Mouse (Mus musculus) heart, embryonic 13.5 days (tissue): ENCODE results near the gene Myo1d. TPM values are rescaled to one million over a fixed set of nuclear protein-coding genes. Genes with fewer than 3 reads are reported as not detected.
A peak's percentile ranks its signal among the peaks of the same experiment; 100 is the strongest.

Source experiments
- ATAC-seq: fragments of 200-750 bp; cut with Nextera tagmentation; 2 replicates; pipeline ENCODE4 v1.8.0; 2017; ENCODE audit warnings: moderate TSS enrichment; ENCODE audit not compliant: insufficient number of reproducible peaks, low FRiP score, low TSS enrichment; ENCODE audit errors: extremely low read depth
- H3K27ac ChIP-seq: fragments of 300-500 bp; sonication (generic); replicated peaks from 2 replicates; pipeline ENCODE4 v1.5.1; 2015; ENCODE audit warnings: moderate library complexity, mild to moderate bottlenecking, inconsistent platforms
- H3K27me3 ChIP-seq: fragments of 300-500 bp; sonication (generic); replicated peaks from 2 replicates; pipeline ENCODE4 v1.6.1; 2015; ENCODE audit warnings: mild to moderate bottlenecking, inconsistent platforms
- H3K36me3 ChIP-seq: fragments of 300-500 bp; sonication (generic); 2 replicates; pipeline ENCODE4 v1.6.1; 2015; ENCODE audit warnings: mild to moderate bottlenecking, inconsistent platforms
- H3K4me1 ChIP-seq: fragments of 300-500 bp; sonication (generic); 2 replicates; pipeline ENCODE4 v1.6.1; 2015; ENCODE audit warnings: inconsistent platforms
- H3K4me2 ChIP-seq: fragments of 300-500 bp; sonication (generic); 2 replicates; pipeline ENCODE4 v1.6.1; 2015; ENCODE audit warnings: inconsistent platforms, mild to moderate bottlenecking, moderate library complexity
- H3K4me3 ChIP-seq: fragments of 300-500 bp; sonication (generic); 2 replicates; pipeline ENCODE4 v1.5.1; 2015; ENCODE audit warnings: moderate library complexity, mild to moderate bottlenecking, inconsistent platforms
- H3K9ac ChIP-seq: fragments of 300-500 bp; sonication (generic); 2 replicates; pipeline ENCODE4 v1.6.1; 2015; ENCODE audit warnings: inconsistent platforms, mild to moderate bottlenecking, moderate library complexity
- H3K9me3 ChIP-seq: fragments of 300-500 bp; sonication (generic); 2 replicates; pipeline ENCODE4 v1.6.1; 2016; ENCODE audit warnings: inconsistent platforms
- WGBS: fragments of 180-500 bp; shearing (Covaris S2); methylation state at CpG from one replicate; pipeline ENCODE4 v1.1.7; 2015; ENCODE audit warnings: mixed read lengths; 5-methylcytosine and 5-hydroxymethylcytosine counted together
- polyA plus RNA-seq: library from polyadenylated mRNA; unstranded; fragments of >200 nt; fragmentation: Nextera tagmentation; extraction: Ambion mirVana; gene quantifications from 2 replicates; pipeline ENCODE4 v1.2.1, GENCODE M21; 2015

Gene Myo1d
- polyA plus RNA-seq, 1 experiment from 2014 or later, result 9.1 TPM

GRCm38 (mm10) chr11:80602707-80603441 lies 177.0 kb downstream of the Myo1d start:
- no peaks in the 10 kb centered on the region for H3K9me3 ChIP-seq
- no peak for ATAC-seq
- WGBS, result 6% methylated on average over 24 of the region's 24 CpGs
- H3K4me1 ChIP-seq, result peaks cover 20% of the 10 kb centered on the region
- no peaks in the 10 kb centered on the region; the same call in 1 of the 2 replicates for H3K27me3 ChIP-seq
- H3K36me3 ChIP-seq, result no peaks in the 10 kb centered on the region
- H3K9ac ChIP-seq, result peak overlapping the region; percentile 64
- peak overlapping the region; percentile 40 for H3K4me3 ChIP-seq
- peak overlapping the region; percentile 67 for H3K4me2 ChIP-seq
- H3K27ac ChIP-seq, result no peak overlapping the region

- Histone ChIP-seq H3K9ac (no peak overlapping the region; the same call in 1 of the 2 replicates), H3K27me3 (no peaks in the 10 kb centered on the region; the same call in 1 of the 2 replicates), H3K36me3 (no peaks in the 10 kb centered on the region), H3K9me3 (no peaks in the 10 kb centered on the region), H3K4me3 (0 out of 2 replicates have a peak overlapping the region, but pooled peaks have one; percentile 40), H3K4me1 (peaks cover 20% of the 10 kb centered on the region), H3K27ac (no peak overlapping the region), H3K4me2 (peak overlapping the region; percentile 67)
- 18% methylated on average over 8 of the region's 8 CpGs for WGBS
- ATAC-seq, result no peak
These were observed 177.8 kb downstream of the Myo1d start for GRCm38 (mm10) chr11:80602041-80602458.

GRCm38 (mm10) chr11:80601040-80601864 lies 178.6 kb downstream of the Myo1d start:
- 63% methylated on average over 20 of the region's 20 CpGs for WGBS
- H3K27me3 ChIP-seq, result no peaks in the 10 kb centered on the region; the same call in 1 of the 2 replicates
- no peaks in the 10 kb centered on the region for H3K9me3 ChIP-seq
- no peak overlapping the region for H3K27ac ChIP-seq
- H3K4me3 ChIP-seq, result no peak overlapping the region
- H3K36me3 ChIP-seq, result no peaks in the 10 kb centered on the region
- H3K4me2 ChIP-seq, result no peak overlapping the region
- no peak for ATAC-seq
- peaks cover 20% of the 10 kb centered on the region for H3K4me1 ChIP-seq
- H3K9ac ChIP-seq, result no peak overlapping the region

- Histone ChIP-seq H3K36me3 (peaks cover 16% of the 10 kb centered on the region), H3K4me1 (no peaks in the 10 kb centered on the region), H3K27ac (no peak overlapping the region), H3K9me3 (no peaks in the 10 kb centered on the region), H3K4me2 (no peak overlapping the region), H3K27me3 (no peaks in the 10 kb centered on the region), H3K4me3 (no peak overlapping the region), H3K9ac (no peak overlapping the region)
- WGBS, result 67% methylated on average over 1 of the region's 1 CpGs
- ATAC-seq, result no peak
These were observed 184.3 kb downstream of the Myo1d start for GRCm38 (mm10) chr11:80595482-80595881.

GRCm38 (mm10) chr11:80589387-80589786 lies 190.4 kb downstream of the Myo1d start:
- peaks cover 10% of the 10 kb centered on the region; the same call in 1 of the 2 replicates for H3K4me1 ChIP-seq
- H3K9ac ChIP-seq, result no peak overlapping the region
- H3K27me3 ChIP-seq, result no peaks in the 10 kb centered on the region
- WGBS, result 20% methylated on average over 5 of the region's 5 CpGs
- H3K9me3 ChIP-seq, result no peaks in the 10 kb centered on the region
- no peak overlapping the region for H3K27ac ChIP-seq
- H3K4me3 ChIP-seq, result no peak overlapping the region
- H3K4me2 ChIP-seq, result no peak overlapping the region
- no peak for ATAC-seq
- peaks cover 22% of the 10 kb centered on the region for H3K36me3 ChIP-seq

- Histone ChIP-seq H3K9me3 (no peaks in the 10 kb centered on the region), H3K4me2 (no peak overlapping the region), H3K9ac (no peak overlapping the region), H3K27ac (no peak overlapping the region), H3K4me1 (peaks cover 10% of the 10 kb centered on the region; the same call in 1 of the 2 replicates), H3K36me3 (peaks cover 6% of the 10 kb centered on the region; the same call in 1 of the 2 replicates), H3K4me3 (no peak overlapping the region), H3K27me3 (no peaks in the 10 kb centered on the region)
- ATAC-seq, result no peak
These were observed 194.1 kb downstream of the Myo1d start for GRCm38 (mm10) chr11:80585761-80586160.

GRCm38 (mm10) chr11:80585211-80585610 lies 194.6 kb downstream of the Myo1d start:
- H3K36me3 ChIP-seq, result peaks cover 6% of the 10 kb centered on the region; the same call in 1 of the 2 replicates
- H3K9ac ChIP-seq, result no peak overlapping the region
- H3K9me3 ChIP-seq, result no peaks in the 10 kb centered on the region
- H3K27me3 ChIP-seq, result no peaks in the 10 kb centered on the region; the same call in 1 of the 2 replicates
- WGBS, result 60% methylated on average over 11 of the region's 11 CpGs
- no peak overlapping the region for H3K27ac ChIP-seq
- H3K4me1 ChIP-seq, result peaks cover 10% of the 10 kb centered on the region; the same call in 1 of the 2 replicates
- no peak for ATAC-seq
- H3K4me2 ChIP-seq, result no peak overlapping the region
- no peak overlapping the region for H3K4me3 ChIP-seq

- ATAC-seq, result no peak
- Histone ChIP-seq H3K4me3 (no peak overlapping the region), H3K4me1 (peaks cover 8% of the 10 kb centered on the region; the same call in 1 of the 2 replicates), H3K27ac (no peak overlapping the region), H3K27me3 (no peaks in the 10 kb centered on the region; the same call in 1 of the 2 replicates), H3K36me3 (no peaks in the 10 kb centered on the region), H3K4me2 (no peak overlapping the region), H3K9me3 (no peaks in the 10 kb centered on the region), H3K9ac (no peak overlapping the region)
- WGBS, result 69% methylated on average over 3 of the region's 3 CpGs
These were observed 199.3 kb downstream of the Myo1d start for GRCm38 (mm10) chr11:80580494-80580893.

GRCm38 (mm10) chr11:80577747-80578640 lies 201.8 kb downstream of the Myo1d start:
- no peaks in the 10 kb centered on the region for H3K36me3 ChIP-seq
- 44% methylated on average over 14 of the region's 14 CpGs for WGBS
- 0 out of 2 replicates have a peak overlapping the region, but pooled peaks have one; percentile 40 for H3K9ac ChIP-seq
- peak overlapping the region; percentile 49 for H3K4me2 ChIP-seq
- H3K4me1 ChIP-seq, result peaks cover 8% of the 10 kb centered on the region; the same call in 1 of the 2 replicates
- H3K27ac ChIP-seq, result no peak overlapping the region
- no peaks in the 10 kb centered on the region; the same call in 1 of the 2 replicates for H3K27me3 ChIP-seq
- H3K9me3 ChIP-seq, result no peaks in the 10 kb centered on the region
- H3K4me3 ChIP-seq, result no peak overlapping the region
- ATAC-seq, result no peak

GRCm38 (mm10) chr11:80575794-80576193 lies 204.0 kb downstream of the Myo1d start:
- peaks cover 8% of the 10 kb centered on the region; the same call in 1 of the 2 replicates for H3K4me1 ChIP-seq
- H3K4me3 ChIP-seq, result no peak overlapping the region
- no peak for ATAC-seq
- H3K27me3 ChIP-seq, result no peaks in the 10 kb centered on the region; the same call in 1 of the 2 replicates
- H3K36me3 ChIP-seq, result no peaks in the 10 kb centered on the region
- H3K27ac ChIP-seq, result no peak overlapping the region
- H3K9me3 ChIP-seq, result no peaks in the 10 kb centered on the region
- no peak overlapping the region for H3K4me2 ChIP-seq
- H3K9ac ChIP-seq, result no peak overlapping the region
- 65% methylated on average over 3 of the region's 3 CpGs for WGBS
